Mouse (Mus musculus) fat pad, adult 2 months (tissue): ENCODE data around the gene Fzd1.

Experiments used
- DNase-seq: peaks from one replicate; pipeline ENCODE4 v3.0.0-alpha.2; 2011; ENCODE audit warnings: low read depth, low spot score; ENCODE audit errors: extremely low read depth

The Fzd1 gene

GRCm38 (mm10) chr5:4757902-4758301, at the start of gene Fzd1:
Gene Fzd1 (minus strand): TSS chr5:4758035.
- DNase-seq: peak; percentile 30

GRCm38 (mm10) chr5:4805228-4805627, 47.4 kb upstream of the Fzd1 start:
- no peak for DNase-seq

GRCm38 (mm10) chr5:4803708-4804107, 45.9 kb upstream of the Fzd1 start:
- no peak for DNase-seq

- no peak for DNase-seq
Measured at GRCm38 (mm10) chr5:4801971-4802370, 44.1 kb upstream of the Fzd1 start.

- no peak for DNase-seq
Measured at GRCm38 (mm10) chr5:4801096-4801850, 43.4 kb upstream of the Fzd1 start.

- DNase-seq: no peak
Measured at GRCm38 (mm10) chr5:4791219-4791618, 33.4 kb upstream of the Fzd1 start.

GRCm38 (mm10) chr5:4790265-4790664, 32.4 kb upstream of the Fzd1 start:
- no peak for DNase-seq

GRCm38 (mm10) chr5:4788484-4788883, 30.6 kb upstream of the Fzd1 start:
- no peak for DNase-seq

- DNase-seq: no peak
Measured at GRCm38 (mm10) chr5:4786816-4787215, 29.0 kb upstream of the Fzd1 start.

GRCm38 (mm10) chr5:4778274-4778673, 20.4 kb upstream of the Fzd1 start:
- DNase-seq: no peak

GRCm38 (mm10) chr5:4776495-4776894, 18.7 kb upstream of the Fzd1 start:
- no peak for DNase-seq

- no peak for DNase-seq
Measured at GRCm38 (mm10) chr5:4773090-4773772, 15.4 kb upstream of the Fzd1 start.

GRCm38 (mm10) chr5:4770609-4771008, 12.8 kb upstream of the Fzd1 start:
- DNase-seq: no peak

GRCm38 (mm10) chr5:4767896-4768295, 10.1 kb upstream of the Fzd1 start:
- DNase-seq: peak; percentile 30

- DNase-seq: no peak
Measured at GRCm38 (mm10) chr5:4766719-4767118, 8.9 kb upstream of the Fzd1 start.

- no peak for DNase-seq
Measured at GRCm38 (mm10) chr5:4761891-4762290, 4.1 kb upstream of the Fzd1 start.

- no peak for DNase-seq
Measured at GRCm38 (mm10) chr5:4758331-4759080, 671 bp upstream of the Fzd1 start.

- DNase-seq: no peak
Measured at GRCm38 (mm10) chr5:4756871-4757711, 744 bp downstream of the Fzd1 start.

GRCm38 (mm10) chr5:4756001-4756681, 1.7 kb downstream of the Fzd1 start:
- DNase-seq: no peak

GRCm38 (mm10) chr5:4755326-4755725, 2.5 kb downstream of the Fzd1 start:
- DNase-seq: no peak
